In the genomic region with DNA sequence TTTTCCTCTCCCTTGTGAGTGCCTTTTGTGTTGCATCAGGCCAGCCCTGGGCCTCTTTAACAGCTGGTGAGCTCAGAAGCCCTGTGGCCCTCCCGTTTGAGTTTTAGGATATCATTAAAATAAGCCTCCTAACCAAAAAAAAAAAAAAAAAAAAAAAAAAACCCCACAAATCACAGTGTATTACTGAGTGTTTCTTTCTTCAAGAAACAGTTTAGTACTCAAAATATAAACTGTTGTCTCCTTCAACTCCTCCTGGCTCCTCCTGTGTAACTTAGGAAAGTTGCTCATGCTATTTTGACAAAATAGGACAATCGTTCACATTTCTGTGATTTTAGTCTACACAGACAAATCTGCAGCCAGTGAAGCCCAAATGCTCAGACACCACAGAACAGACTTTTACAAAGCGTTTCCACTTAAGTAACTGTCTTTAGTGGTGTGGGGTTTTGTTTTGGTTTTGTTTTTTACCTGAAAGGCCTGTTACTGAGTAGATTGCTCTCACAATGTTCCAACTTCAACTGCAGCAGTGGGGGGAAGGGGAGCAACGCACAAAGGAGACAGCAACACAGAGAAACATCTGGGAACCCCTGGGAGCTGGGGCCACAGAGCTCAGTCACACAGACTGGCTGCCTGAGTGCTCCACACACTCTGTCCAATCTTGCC, we compare ENCODE assay signal across 1 mouse cellular context.
TF ChIP-seq lines count a peak whose summit lies in the region.

No protein-coding gene starts in this region.

TF ChIP-seq in CH12.LX, 34 proteins besides CTCF, POLR2A, EP300 and RAD21:
- no peak for TF ChIP-seq USF2 (conservative IDR thresholded peaks at IDR 0.05; ENCODE audit: low read depth, low read length)
- no peak for TF ChIP-seq RCOR1 (conservative IDR thresholded peaks at IDR 0.05; ENCODE audit: low read depth, low read length)
- TF ChIP-seq ZNF384 (IDR thresholded peaks at IDR 0.05; ENCODE audit: low read depth, low read length): peak; percentile 65
- no peak for TF ChIP-seq PAX5 (IDR thresholded peaks at IDR 0.05; ENCODE audit: low read length)
TF ChIP-seq in CH12.LX: peak in this region for 1.
